Mouse (Mus musculus) erythroid progenitor cell, adult 5-6 weeks (primary cell): ENCODE data around the gene Wnt9a. TPM values are rescaled to one million over a fixed set of nuclear protein-coding genes. Genes with fewer than 3 reads are reported as not detected.
"Not testable (repeated sequence)": the region's sequence is repeated elsewhere in the genome, so short reads cannot be mapped to it uniquely, and the experiment has no call there.

Experiments
- ATAC-seq: replicated peaks from 2 replicates; pipeline ENCODE4 v1.8.0; 2016; ENCODE audit warnings: moderate number of reproducible peaks, mild to moderate bottlenecking, moderate TSS enrichment, inconsistent platforms; ENCODE audit not compliant: poor library complexity, low FRiP score, severe bottlenecking
- total RNA-seq, 2 experiments: library from RNA; stranded (forward) in 1 of 2; stranded (reverse) in 1 of 2; fragments of 150-400 nt in 1 of 2; fragments of 186-747, 209-891 nt in 1 of 2; gene quantifications; 2 replicates each; pipeline versions ENCODE4 v1.2.3 to v1.2.4; 2015 to 2017; ENCODE audit warnings: low replicate concordance in 2 of 2

Gene Wnt9a
- total RNA-seq, 2 experiments from 2014 or later = not detected

DNA sequence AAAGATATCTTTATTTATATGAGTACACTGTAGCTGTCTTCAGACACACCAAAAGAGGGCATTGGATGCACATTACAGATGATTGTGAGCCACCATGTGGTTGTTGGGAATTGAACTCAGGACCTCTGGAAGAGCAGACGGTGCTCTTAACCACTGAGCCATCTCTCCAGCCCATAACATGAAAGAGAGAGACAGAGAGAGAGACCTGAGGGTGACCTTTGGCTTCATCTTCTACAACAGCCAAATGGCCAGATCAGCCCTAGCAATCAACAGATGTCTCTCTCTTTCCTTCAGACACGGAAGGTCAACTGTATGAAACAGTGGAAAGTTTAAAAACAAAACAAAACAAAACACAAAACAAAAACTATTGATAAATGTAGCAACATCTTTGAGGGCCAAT, 5.7 kb upstream of the Wnt9a start:
- ATAC-seq = not testable (repeated sequence)

DNA sequence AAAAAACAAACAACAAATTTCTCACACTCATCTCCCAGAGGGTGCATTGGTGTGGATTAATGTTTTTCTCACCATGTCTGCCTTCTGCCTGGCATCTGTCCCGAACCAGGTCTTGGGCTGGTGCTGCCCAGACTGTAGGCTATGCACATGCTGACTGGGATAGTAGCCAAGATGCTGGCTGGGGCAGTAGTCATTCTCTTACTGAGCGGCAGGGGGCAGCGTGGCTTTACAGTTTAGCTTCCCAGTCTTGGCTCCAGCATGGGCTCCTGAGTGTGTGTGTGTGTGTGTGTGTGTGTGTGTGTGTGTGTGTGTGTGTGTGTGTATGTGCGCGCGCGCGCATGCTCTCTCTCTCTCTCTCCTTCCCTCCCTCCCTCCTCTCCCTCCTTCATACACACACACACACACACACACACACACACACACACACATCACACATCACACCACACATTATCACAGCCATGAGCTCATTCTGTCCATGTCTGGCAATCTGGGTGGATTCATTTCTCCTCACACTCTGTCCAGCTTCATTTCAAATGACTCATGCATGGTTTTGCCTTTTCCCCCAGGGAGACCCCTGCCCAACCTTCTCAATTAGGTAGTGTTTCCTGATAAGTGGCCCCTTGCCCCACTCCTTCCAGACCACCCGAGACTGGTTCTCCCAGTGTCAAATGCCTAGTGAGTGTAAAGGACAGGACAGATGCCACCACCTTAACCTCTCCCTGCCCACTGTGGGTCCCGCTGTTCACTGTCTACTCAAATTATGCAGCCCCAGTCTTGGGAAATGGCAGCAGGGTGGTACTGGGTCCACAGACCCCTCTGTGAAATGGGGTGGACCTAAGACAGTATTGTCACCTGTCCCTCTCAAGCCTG, 3.8 kb upstream of the Wnt9a start:
- ATAC-seq = no peak

DNA sequence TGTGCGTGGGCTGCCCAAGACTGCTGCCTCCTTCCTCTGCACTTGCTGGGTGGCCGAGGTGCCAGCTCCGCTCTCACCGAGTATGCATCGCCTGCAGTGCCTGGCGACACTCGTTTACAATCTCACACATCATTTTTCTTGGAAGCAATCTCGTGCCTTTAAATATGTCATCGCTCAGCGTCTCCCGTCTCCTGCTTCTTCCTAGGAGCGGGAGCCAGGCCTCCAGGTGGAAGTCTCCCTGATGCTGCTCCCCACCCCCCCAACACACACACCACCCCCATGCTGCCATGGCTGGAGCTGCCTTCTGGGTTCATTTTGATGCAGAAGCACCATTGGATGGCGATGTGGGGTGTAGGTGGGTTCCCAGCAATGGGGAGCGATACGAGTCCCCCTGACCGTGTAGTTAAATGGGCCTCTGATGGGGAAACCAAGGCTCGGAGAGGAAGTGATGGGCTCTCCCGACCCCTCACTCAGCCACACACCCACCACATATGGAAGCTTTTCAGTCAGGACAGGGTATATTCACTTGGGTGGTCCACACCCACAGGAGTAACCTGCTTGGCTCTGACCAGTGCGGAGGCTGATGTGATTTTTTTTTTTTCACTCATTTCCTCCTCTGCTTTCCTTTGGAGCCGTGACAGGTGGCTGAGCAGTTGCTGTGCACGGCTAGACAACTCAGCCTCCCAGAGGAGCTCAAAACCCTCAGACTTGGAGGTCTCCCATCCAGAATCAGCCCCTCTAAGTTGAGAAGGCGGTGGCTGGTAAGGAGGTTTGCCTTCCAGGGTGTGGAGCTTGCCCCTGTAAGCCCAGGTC, 1.5 kb upstream of the Wnt9a start:
- ATAC-seq = no peak

- no peak for ATAC-seq
These were observed 910 bp upstream of the Wnt9a start for GRCm38 (mm10) chr11:59305821-59306215.

GRCm38 (mm10) chr11:59307422-59308163, 865 bp downstream of the Wnt9a start:
- no peak for ATAC-seq

DNA sequence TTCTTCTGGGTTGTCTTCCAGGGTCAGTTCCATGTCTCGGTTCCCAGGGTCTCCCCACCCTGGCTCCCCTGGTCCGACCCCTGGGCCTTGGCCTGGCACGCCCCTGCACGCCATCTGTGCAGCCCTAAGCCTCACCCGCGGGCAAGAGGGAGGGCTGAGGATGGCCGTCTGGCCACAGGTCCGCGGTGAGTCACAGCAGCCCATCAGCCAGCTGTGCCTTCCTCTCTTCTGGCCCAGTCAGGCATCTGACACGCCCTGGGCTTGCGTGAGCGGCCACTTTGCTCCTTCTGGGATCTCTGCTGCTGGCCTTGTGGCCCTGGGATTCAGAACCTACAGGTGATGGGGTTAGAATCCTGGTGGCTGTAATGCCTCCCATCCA, 1.4 kb downstream of the Wnt9a start:
- ATAC-seq = no peak

- no peak for ATAC-seq
These were observed 1.9 kb downstream of the Wnt9a start for GRCm38 (mm10) chr11:59308625-59309024.

GRCm38 (mm10) chr11:59309106-59309805, 2.5 kb downstream of the Wnt9a start:
- ATAC-seq = no peak

DNA sequence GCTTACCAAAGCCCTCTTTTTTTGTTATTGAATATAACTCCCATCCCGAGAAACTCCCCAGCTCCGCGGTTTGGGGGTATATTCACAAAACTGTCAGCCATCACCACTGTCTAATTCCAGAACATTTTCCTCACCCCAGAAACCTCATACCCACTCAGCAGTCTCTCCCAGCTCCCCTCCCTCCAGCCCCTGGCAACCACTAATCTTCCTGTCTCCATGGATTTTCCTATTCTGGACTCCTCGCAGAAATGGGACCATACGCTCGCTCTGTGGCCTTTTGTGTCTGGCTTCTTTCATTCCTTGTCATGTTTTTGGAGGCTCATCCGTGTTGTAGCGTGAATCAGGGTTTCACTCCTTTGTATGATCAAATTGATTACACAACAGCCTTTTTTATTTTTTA, 3.2 kb downstream of the Wnt9a start:
- no peak for ATAC-seq

- no peak for ATAC-seq
These were observed 5.3 kb downstream of the Wnt9a start for GRCm38 (mm10) chr11:59312060-59312459.

GRCm38 (mm10) chr11:59312501-59312900, 5.8 kb downstream of the Wnt9a start:
- no peak for ATAC-seq

GRCm38 (mm10) chr11:59313029-59313811, 6.5 kb downstream of the Wnt9a start:
- ATAC-seq = no peak

- no peak for ATAC-seq
These were observed 7.2 kb downstream of the Wnt9a start for GRCm38 (mm10) chr11:59313944-59314343.

- no peak for ATAC-seq
These were observed 9.8 kb downstream of the Wnt9a start for GRCm38 (mm10) chr11:59316517-59316916.

GRCm38 (mm10) chr11:59322988-59323387, 16.3 kb downstream of the Wnt9a start:
- ATAC-seq = no peak

- ATAC-seq = no peak
These were observed 18.0 kb downstream of the Wnt9a start for GRCm38 (mm10) chr11:59324777-59325176.

- ATAC-seq = no peak
These were observed 20.9 kb downstream of the Wnt9a start for GRCm38 (mm10) chr11:59327625-59328024.

DNA sequence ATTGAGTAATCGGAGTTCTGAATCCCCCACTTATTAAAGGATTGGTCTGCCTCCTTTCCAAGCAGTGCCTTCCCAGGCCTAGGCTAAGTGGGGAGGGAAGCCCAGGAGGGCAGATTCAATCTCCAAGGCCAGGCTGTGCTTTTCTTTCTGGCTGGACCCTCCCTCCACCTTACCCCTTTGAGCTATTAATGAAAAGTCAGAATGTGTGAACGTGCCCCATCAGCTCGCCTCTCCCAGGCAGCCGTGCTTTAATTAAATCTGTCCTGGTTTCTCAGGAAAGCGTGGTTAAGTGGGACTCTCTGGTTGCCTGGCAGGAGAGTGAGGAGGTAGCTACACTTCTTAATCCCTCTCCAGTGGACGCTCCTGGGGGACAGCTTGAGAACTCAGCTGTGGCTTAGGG, 22.9 kb downstream of the Wnt9a start:
- ATAC-seq = no peak

DNA sequence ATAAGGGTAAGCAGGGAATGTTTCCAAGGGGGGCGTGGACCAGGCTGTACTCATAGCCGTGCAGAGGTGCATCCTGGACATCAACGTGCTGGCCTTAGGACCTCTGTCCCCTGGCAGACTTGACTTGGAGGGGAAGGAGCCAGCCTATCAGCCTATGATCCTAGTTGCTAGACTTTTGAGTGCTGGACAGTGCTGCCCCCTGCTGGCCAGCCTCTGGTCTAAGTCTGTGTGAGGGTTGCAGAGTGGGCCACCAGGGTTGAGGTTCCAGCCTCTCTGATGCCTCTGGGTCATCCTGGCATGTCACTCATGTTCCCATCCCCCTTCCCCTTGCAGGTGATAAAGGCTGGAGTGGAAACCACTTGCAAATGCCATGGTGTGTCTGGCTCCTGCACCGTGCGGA, 23.8 kb downstream of the Wnt9a start:
- peak; percentile 38 for ATAC-seq
